Mouse (Mus musculus): ENCODE measurements at regions not wholly inside any gene's neighbourhood (a gene's known extent, or its start where the extent isn't known, plus 50 kb on each side); places are given as distances from the start of the nearest gene placed in this dataset.

DNA sequence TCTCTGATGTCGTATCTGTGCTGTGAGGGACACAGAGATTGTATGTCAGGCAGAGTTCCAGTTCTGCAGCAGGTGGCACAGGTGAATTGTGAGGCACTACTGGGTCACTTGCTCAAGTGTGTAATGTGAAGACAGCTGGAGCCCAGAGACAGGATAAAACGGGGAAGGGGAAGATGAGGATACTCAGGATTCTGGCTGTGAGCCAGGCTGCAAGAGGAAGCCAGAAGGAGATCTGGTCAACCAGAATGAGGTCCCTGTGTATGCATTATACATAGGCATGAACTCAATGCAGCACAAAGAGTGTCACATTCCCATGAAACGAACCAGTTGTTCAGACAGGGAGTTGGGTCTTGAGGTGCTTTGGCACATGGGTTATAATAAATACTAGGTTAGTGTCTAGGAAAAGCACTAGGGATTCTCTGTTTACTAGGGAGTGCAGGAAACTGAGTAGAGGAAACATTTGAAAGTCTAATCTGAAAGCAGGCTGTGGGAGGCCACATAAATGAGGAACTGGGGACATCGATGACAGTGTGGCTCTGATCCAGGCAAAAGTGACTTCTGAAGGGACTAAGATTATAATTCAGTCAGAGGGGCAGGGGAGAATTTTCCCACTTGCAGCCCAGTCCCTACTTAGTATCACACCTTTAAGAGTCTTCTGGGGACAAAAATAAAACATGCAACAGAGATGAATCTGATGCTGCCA is 109.9 kb upstream of the Rxfp2 start:
- no peak for DNase-seq (ENCODE audit: low read depth, low spot score)

DNA sequence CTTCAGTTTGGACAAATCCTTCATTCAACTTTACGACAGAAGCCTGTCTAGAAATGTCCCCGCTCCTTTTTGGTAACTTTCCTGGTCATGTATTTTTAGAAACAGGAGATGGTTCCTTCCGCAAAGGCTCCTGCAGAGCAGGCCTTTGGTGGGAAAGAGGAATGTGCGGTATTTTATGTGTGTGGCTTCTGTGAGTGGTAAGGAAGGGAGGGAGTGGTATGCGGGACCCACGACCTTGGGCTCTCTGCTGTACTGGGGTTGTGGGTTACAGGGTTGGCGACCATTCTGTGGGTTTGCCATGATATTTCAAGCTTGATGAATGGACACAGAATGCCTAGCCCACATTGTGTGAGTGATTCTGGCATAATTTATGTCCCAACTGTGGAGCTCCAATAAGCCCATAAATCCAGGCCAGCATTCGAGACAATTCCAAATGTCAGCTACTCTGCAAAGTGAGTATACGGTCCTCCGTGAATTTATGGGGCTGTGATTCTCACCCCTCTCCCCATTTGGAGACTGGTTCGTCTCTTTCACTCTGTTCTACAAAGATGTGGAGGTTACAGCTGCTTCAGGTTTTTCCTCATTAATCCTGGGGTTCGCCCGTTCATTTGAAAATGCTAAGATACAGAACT is 109.3 kb upstream of the Rxfp2 start:
- DNase-seq (ENCODE audit: low read depth, low spot score) = no peak

DNA sequence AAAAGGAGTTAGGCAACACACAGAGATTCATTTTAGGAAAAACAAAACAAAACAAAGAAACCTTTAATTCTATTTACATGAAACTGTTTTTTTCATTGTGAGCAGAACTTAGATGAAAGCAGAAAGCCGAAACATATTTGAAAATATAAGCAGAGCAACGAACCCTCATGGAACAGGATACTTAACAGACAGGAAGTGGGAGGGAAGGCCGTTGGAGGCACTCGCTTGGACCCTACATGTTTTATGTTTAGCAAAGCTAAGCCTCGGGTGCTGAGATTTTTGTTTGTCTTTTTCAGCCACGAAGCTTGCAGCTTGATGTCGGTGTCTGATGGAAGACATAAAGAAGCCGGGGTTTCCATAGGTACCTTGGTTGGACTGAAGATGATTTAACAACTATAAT is 108.5 kb upstream of the Rxfp2 start:
- DNase-seq (ENCODE audit: low read depth, low spot score) = no peak

DNA sequence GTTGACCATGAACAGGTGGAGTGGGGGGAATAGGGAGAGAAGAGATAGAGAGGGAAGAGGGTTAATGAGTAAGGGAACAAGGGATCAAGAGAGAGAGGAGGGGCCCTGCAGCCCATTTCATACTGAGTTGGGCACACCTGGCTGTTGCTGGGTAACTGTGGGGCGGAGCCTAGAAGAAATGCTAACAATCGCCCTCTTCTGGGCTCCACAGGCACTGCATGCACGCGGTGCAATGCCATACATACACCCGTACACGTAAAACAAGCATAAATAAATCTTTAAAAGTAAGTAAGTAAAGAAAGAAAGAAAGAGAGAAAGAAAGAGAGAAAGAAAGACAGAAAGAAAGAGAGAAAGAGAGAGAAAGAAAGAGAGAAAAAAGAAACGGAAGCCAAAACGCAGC is 106.5 kb upstream of the Rxfp2 start:
- DNase-seq (ENCODE audit: low read depth, low spot score) = no peak

DNA sequence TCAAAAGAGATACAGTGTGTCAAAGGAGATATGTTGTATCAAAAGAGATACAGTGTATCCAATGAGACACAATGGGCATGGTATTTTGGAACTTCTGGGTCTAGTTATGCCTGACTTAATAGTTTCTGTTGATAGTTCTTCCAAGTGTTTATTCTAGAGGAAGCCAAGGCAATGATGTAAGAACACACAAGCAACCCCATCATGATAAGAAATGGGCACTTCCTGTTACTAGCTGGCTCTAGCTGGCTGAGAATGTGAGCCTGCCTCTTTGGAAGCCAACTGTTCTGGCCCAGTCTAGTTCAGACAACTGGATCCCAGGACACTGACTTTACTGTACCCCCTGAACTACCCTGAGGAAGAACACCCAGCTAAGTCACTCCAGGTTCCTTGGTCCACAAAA is 102.7 kb upstream of the Rxfp2 start:
- DNase-seq (ENCODE audit: low read depth, low spot score) = no peak

DNA sequence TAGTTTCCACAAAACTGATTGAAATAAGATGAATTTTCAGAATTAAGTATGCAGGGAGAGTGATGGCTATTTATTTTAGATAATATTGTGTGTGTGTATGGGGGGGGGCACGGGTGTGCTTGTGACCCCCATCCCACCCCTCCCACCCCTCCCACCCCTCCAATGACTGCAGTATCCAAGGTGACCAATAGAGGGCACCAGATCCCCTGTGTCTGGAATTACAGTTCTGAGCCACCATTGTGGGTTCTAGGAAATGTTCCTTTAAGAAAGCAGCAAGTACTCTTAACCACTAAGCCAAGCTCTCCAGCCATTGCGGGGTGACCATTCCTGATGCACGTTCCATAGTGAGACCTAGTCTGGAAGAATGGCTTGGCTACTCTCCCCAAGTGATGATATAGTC is 101.1 kb upstream of the Rxfp2 start:
- no peak for DNase-seq (ENCODE audit: low read depth, low spot score)

DNA sequence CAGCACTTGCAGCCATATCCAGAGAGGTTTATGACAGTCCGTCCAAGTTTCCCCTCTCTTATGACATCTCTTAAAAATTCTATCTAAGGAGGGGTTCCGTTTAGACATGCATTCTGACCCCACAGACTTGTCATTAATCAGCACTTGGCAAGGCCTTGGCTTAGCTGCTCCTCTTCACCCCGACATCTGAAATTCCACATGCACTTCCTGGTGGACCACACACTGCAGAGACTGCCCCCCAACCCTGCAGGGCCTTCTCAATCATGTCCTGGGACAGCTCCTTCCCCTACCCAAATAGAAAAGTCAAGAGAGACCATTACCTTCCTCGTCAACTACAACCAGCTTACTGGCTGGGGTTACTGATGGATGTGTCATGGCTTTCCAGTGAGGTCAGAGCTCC is 99.4 kb upstream of the Rxfp2 start:
- DNase-seq (ENCODE audit: low read depth, low spot score) = no peak

DNA sequence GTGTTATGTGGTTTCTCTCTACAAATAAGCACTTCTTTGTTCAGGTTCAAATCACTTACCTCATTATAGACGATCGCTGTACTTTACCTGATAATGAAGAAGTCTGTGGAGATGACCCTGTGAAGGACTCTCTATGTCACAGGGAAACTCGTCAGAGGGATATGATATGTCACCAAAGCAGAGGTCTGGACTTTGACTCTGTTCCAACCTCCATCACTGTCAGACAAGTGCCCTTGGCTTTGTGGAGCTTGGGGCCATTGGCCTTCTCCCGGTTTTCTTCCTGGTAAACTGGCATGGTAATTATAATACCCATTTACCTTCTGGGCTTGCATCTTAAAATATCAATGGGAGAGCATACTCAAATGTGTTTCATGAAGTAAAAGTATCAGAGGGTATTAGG is 98.1 kb upstream of the Rxfp2 start:
- no peak for DNase-seq (ENCODE audit: low read depth, low spot score)

DNA sequence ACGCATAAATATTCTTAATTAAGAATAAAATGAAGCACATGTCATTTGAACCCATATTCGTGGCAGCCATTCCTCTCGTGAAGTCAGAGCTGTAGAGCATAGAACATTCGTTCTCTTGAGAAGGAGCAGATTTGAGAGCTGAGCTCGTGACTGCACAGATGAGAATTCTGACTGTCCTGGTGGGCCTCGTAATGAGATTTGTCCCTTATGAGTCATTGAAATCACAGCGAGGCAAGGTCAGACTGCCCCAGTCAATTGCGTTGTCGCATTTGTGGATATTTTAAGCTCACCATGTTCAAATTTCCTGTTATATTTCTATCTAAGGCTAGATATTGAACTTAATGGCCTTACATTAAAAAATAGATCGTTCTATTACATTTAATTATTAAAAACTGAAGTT is 94.0 kb upstream of the Rxfp2 start:
- no peak for DNase-seq (ENCODE audit: low read depth, low spot score)

DNA sequence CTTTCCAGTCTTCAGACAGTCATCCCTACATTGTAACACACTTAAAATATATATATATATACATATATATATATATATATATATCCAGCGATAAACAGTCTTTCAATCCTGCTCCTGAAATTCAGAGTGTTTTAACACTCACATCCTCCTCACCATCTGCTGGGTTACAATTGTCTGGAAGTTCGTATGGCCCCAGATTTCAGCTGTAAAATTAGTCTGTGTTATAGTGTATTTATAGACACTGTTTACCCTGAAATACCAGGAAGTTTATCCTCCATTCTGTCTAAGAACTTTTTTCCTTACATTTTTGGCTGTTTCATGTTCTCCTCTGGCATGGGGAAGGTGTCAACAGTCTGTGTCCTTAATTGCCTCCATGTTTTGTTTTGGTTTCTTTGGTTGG is 91.7 kb upstream of the Rxfp2 start:
- no peak for DNase-seq (ENCODE audit: low read depth, low spot score)

DNA sequence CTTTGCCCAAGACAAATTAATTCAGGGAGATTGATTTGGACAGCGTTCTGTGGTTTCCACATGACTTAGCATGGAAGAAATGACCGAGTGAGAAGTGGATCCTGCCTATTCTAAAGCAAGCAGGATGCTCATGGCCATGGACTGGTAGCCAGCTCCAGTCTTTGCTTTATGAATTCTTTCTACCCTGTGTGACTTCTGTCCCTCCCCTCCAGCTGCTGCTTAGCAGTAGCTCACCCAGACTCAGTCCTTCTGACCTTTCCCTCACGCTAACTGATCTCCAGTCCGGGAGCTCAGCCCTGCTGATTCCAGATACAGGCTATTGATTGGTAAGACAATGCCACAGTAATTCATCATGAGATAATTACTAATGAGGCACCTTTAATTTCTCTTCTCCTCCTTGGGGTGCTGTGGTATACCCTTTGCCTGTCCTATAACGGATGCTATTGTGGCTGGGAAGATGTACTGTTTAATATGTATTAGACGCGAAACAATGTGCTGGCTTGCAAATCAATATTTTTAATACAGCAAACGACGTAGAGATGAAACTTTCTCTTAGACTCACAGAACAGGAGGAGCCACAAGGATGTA is 86.8 kb upstream of the Rxfp2 start:
- no peak for DNase-seq (ENCODE audit: low read depth, low spot score)

DNA sequence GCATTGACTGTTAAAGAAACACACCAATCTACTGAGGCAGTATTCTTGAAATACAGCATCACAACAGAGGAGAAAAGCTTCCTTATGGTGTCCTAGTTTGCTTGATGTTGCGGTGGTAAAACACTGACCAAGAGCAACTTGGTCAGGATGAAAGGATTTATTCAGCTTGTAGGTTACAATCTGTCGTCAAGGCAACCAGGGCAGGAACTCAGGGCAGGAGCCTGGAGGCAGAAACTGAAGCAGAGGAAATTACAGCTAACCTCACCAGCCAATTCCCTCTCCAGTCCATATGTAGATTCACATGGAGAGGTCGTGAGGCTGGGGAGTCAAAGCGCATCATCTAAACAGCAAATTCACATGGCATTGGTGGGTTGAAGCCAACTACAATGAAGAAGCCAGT is 86.3 kb upstream of the Rxfp2 start:
- DNase-seq (ENCODE audit: low read depth, low spot score) = no peak

DNA sequence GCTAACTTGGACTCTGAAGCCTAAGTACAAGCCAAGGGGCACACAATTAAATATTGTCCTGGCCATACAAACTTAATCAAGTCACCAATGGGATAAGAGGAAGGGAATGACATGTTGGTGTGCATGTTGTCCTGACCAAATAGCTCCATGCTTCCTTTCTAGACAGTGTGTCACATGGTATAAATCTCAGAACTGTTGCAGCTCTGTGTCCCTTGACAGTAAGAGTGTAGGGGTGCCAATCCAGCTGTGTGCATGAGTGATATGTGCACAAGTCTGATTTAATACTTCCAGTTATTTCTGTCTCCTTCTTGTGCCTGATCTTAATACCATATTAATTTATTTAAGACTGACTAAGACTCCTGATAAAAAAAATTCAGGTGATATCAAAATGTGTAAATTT is 72.8 kb upstream of the Rxfp2 start:
- no peak for DNase-seq (ENCODE audit: low read depth, low spot score)

DNA sequence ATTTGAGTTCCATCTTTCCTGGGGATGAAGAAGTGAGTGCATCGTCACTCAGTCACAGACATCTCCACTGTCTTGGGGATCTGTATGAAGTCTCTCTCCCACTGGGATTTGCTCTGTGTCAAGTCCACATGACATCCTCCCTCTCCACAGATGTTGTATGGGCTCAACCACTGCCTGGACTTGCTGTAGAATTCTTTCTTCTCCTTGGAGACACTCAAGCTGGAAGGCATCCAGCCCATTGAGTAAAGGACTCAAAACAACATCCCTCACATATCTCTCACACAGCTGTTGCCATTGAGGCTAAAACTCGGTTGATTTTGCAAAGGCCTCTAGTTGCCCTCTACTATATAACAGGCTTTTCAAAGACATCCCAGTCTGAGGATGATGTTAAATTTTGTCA is 71.0 kb upstream of the Rxfp2 start:
- DNase-seq (ENCODE audit: low read depth, low spot score) = no peak

DNA sequence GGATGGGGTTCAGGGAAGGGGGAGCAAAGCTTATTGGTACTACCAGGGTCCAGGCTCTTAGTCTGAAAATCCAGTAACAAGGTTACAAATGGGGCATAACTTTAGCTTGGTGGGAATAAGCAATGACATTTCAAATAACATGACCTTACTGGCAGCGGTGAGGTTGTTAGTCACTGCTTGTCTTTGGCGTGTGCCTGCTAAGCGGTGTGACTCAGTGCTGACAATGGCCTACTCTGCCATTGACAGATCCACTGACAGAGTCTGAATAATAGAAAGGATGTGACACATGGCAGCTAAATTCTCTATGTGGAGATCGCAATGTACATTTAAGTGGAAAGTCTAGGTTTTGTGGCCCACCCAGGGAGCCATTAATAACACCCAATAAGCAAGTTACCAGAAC is 61.5 kb upstream of the Rxfp2 start:
- DNase-seq (ENCODE audit: low read depth, low spot score) = peak; percentile 27

DNA sequence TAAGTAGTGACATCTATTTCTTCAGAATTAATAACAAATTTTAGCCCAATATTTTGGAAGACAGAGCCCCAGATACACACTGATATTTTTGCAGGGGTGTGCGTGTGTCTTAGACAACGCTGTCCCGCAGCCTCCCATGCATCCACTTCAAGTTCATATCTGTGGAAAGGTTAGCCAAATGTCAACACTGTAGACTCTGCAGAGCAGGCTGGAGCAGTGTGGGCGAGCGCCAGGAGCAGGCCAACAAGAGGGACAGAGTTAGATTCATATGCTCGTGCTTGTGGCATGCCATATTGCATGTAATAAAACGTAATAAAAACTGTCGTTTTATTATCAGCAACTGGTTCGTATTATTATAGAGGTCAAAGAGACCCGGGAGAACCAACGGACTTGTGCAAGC is 57.3 kb upstream of the Rxfp2 start:
- DNase-seq (ENCODE audit: low read depth, low spot score) = no peak

DNA sequence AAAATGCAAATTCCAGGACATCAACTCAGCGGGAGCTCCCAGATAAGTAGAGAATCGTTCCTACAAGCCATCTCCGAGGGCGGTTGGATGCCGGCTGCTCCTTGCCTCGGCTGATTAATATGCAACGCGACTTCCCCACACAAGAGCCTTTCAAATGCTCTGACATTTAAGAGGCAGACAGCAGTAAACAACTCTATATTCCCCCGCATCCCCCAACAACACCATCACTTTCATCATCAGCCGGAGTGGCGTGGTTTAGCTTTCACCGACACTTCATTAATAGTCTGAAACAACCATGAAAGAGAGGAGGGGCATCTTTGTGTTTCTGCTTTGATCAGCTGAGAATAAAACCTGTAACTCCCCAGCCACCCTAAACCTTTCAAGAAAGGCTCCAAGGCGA is 53.7 kb upstream of the Rxfp2 start:
- no peak for DNase-seq (ENCODE audit: low read depth, low spot score)
